Mouse (Mus musculus): ENCODE data around the gene Syn3.

GRCm38 (mm10) chr10:86021749-86022473, 476.8 kb downstream of the Syn3 start, which contains the start of gene Fbxo7:
- TF ChIP-seq GATA1 (IDR thresholded peaks at IDR 0.05; ENCODE audit: borderline replicate concordance, low read length) (no peak), FLI1 (IDR thresholded peaks at IDR 0.05; ENCODE audit: low read length) (no peak)
